Mouse (Mus musculus): ENCODE measurements at regions not wholly inside any gene's neighbourhood (a gene's known extent, or its start where the extent isn't known, plus 50 kb on each side); places are given as distances from the start of the nearest gene placed in this dataset.
A peak's percentile ranks its signal among the peaks of the same experiment; 100 is the strongest.

- ATAC-seq (replicated peaks; ENCODE audit: low FRiP score, low TSS enrichment, poor library complexity, severe bottlenecking), result no peak
Measured at GRCm38 (mm10) chr11:89153466-89154406, 80.1 kb downstream of the Gm525 start.

- ATAC-seq (replicated peaks; ENCODE audit: low FRiP score, low TSS enrichment, poor library complexity, severe bottlenecking), result no peak
Measured at GRCm38 (mm10) chr11:89147990-89148389, 74.3 kb downstream of the Gm525 start.

- peak; percentile 47 for ATAC-seq (replicated peaks; ENCODE audit: low FRiP score, low TSS enrichment, poor library complexity, severe bottlenecking)
Measured at GRCm38 (mm10) chr11:89145281-89145945, 71.8 kb downstream of the Gm525 start.

- ATAC-seq (replicated peaks; ENCODE audit: low FRiP score, low TSS enrichment, poor library complexity, severe bottlenecking), result no peak
Measured at GRCm38 (mm10) chr11:89142527-89143154, 69.0 kb downstream of the Gm525 start.
